Mouse (Mus musculus): ENCODE measurements around the gene Spop. TPM values are rescaled to one million over a fixed set of nuclear protein-coding genes. Genes with fewer than 3 reads are reported as not detected.

Gene Spop
- polyA plus RNA-seq, 1 experiment from 2014 or later = 161 TPM

DNA sequence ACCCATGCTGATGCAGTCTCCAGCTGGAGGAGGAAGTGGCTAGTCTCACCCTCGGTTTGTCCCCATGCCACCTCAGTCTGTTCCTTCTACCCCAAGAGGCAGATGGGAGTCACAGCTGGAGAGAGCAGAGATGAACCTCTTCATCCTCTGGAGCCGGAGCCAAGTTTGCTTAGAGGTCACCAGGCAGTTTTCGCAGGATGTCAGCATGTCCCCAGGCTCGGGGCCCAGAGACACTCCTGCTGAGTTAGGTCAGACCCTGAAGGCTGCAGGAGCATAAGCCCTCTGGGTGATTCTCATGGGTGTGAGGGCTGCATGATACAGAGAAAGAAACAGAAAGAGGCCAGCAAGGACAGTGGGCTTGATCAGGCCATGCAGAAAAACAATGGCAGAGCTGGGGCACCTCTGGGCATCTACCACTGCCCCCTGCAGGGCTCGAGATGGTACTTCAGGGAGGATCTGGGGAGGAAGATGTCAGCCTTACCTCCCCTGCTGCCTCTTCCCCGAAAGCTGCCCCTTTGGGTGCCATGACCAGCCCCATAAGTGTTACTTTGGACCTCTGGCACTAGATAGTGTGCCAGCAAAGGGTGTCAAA is 95.3 kb downstream of the Spop start:
- no peak for ATAC-seq (ENCODE audit: low FRiP score, low TSS enrichment)
- Histone ChIP-seq H3K4me1 (ENCODE audit: control insufficient read depth, insufficient read depth, low read length) (peaks cover 12% of the 10 kb centered on the region; the same call in 1 of the 2 replicates), H3K9ac (replicated peaks; ENCODE audit: low read length) (no peak overlapping the region), H3K9me3 (ENCODE audit: control insufficient read depth, low read length) (no peaks in the 10 kb centered on the region), H3K4me3 (replicated peaks; ENCODE audit: low read depth, low read length) (no peak overlapping the region), H3K36me3 (ENCODE audit: control insufficient read depth, insufficient read depth, low read length) (no peaks in the 10 kb centered on the region), H3K27me3 (ENCODE audit: control insufficient read depth, insufficient read depth, low read length) (peaks cover 16% of the 10 kb centered on the region), H3K4me2 (ENCODE audit: low read length) (no peak overlapping the region), H3K27ac (replicated peaks; ENCODE audit: low read depth, low read length) (no peak overlapping the region)
- DNase-seq = no peak
- 75% methylated on average over 6 of the region's 6 CpGs for WGBS

DNA sequence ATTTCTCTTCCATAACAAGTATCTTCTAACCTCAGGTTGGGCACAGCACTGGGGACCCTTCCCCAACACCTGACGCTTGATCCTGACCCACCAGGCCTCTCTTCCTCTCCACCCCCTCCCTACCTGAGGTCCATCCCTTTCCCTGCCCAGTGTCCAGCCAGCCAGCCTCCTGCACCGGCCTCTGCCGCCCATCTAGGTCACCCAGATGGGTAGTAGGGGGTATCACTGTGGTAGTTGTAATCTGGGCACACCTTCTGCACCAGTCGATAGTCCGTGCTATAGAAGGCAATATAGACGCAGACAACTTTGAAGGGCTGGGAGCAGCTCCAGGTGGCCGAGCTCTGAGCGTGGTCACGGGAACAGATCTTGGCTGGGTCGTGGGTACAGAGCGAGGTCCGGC is 96.8 kb downstream of the Spop start:
- no peak for DNase-seq
- Histone ChIP-seq H3K4me1 (ENCODE audit: control insufficient read depth, insufficient read depth, low read length) (peaks cover 23% of the 10 kb centered on the region; the same call in 1 of the 2 replicates), H3K4me2 (ENCODE audit: low read length) (no peak overlapping the region), H3K9me3 (ENCODE audit: control insufficient read depth, low read length) (no peaks in the 10 kb centered on the region), H3K4me3 (replicated peaks; ENCODE audit: low read depth, low read length) (no peak overlapping the region), H3K27me3 (ENCODE audit: control insufficient read depth, insufficient read depth, low read length) (peaks cover 26% of the 10 kb centered on the region), H3K9ac (replicated peaks; ENCODE audit: low read length) (no peak overlapping the region), H3K36me3 (ENCODE audit: control insufficient read depth, insufficient read depth, low read length) (no peaks in the 10 kb centered on the region), H3K27ac (replicated peaks; ENCODE audit: low read depth, low read length) (no peak overlapping the region)
- 92% methylated on average over 12 of the region's 12 CpGs for WGBS
- no peak for ATAC-seq (ENCODE audit: low FRiP score, low TSS enrichment)

DNA sequence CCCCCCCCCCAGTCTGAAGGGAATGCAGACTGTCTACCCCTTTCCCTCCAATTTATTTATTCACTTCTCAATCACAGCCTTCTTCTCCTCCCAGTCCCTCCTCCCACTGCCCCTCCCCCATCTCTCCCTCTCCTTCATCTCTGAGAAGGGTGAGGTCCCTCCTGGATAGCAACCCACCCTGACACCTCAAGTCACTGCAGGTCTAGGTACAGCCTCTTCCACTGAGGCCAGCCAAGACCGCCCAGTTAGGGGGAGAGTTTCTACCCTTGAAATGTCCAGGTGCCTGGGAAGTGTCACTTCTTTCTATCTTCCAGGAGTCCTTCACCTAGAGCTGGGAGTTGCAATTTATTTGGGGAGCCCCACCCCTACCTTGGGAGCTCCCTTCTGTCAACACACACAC is 98.0 kb downstream of the Spop start:
- H3K4me1 ChIP-seq (ENCODE audit: control insufficient read depth, insufficient read depth, low read length) = peaks cover 28% of the 10 kb centered on the region; the same call in 1 of the 2 replicates
- no peak overlapping the region for H3K27ac ChIP-seq (replicated peaks; ENCODE audit: low read depth, low read length)
- ATAC-seq (ENCODE audit: low FRiP score, low TSS enrichment) = no peak
- no peak overlapping the region for H3K9ac ChIP-seq (replicated peaks; ENCODE audit: low read length)
- H3K4me3 ChIP-seq (replicated peaks; ENCODE audit: low read depth, low read length) = no peak overlapping the region
- DNase-seq = no peak
- H3K27me3 ChIP-seq (ENCODE audit: control insufficient read depth, insufficient read depth, low read length) = peaks cover 26% of the 10 kb centered on the region
- H3K4me2 ChIP-seq (ENCODE audit: low read length) = no peak overlapping the region
- no peaks in the 10 kb centered on the region for H3K9me3 ChIP-seq (ENCODE audit: control insufficient read depth, low read length)
- whole genome bisulfite sequencing = 73% methylated on average over 1 of the region's 1 CpGs
- no peaks in the 10 kb centered on the region for H3K36me3 ChIP-seq (ENCODE audit: control insufficient read depth, insufficient read depth, low read length)

DNA sequence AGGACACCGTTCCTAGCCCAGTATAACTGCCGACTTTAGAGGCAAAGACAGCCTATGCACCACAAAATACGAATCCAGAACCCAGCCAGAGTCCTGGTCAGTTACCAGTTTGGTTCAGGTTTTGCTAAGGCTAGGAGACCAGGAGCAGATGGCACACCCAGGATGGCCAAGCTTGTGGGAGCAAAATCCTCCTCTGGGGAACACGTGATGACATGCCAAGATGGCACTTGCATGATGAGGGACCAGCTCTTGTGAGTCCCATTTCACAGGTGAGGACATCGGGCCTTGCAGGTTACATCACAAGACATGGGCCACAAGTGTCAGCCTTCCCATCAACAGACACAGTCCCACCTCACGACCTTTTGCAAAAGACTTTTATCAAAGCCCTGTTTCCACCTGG is 98.5 kb downstream of the Spop start:
- no peak overlapping the region for H3K9ac ChIP-seq (replicated peaks; ENCODE audit: low read length)
- H3K4me1 ChIP-seq (ENCODE audit: control insufficient read depth, insufficient read depth, low read length) = peaks cover 28% of the 10 kb centered on the region; the same call in 1 of the 2 replicates
- H3K9me3 ChIP-seq (ENCODE audit: control insufficient read depth, low read length) = no peaks in the 10 kb centered on the region
- DNase-seq = no peak
- 78% methylated on average over 6 of the region's 6 CpGs for WGBS
- no peaks in the 10 kb centered on the region for H3K36me3 ChIP-seq (ENCODE audit: control insufficient read depth, insufficient read depth, low read length)
- H3K27ac ChIP-seq (replicated peaks; ENCODE audit: low read depth, low read length) = no peak overlapping the region
- H3K4me3 ChIP-seq (replicated peaks; ENCODE audit: low read depth, low read length) = peak overlapping the region; percentile 53; the same call in 1 of the 2 replicates
- ATAC-seq (ENCODE audit: low FRiP score, low TSS enrichment) = no peak
- peaks cover 26% of the 10 kb centered on the region for H3K27me3 ChIP-seq (ENCODE audit: control insufficient read depth, insufficient read depth, low read length)
- no peak overlapping the region for H3K4me2 ChIP-seq (ENCODE audit: low read length)

DNA sequence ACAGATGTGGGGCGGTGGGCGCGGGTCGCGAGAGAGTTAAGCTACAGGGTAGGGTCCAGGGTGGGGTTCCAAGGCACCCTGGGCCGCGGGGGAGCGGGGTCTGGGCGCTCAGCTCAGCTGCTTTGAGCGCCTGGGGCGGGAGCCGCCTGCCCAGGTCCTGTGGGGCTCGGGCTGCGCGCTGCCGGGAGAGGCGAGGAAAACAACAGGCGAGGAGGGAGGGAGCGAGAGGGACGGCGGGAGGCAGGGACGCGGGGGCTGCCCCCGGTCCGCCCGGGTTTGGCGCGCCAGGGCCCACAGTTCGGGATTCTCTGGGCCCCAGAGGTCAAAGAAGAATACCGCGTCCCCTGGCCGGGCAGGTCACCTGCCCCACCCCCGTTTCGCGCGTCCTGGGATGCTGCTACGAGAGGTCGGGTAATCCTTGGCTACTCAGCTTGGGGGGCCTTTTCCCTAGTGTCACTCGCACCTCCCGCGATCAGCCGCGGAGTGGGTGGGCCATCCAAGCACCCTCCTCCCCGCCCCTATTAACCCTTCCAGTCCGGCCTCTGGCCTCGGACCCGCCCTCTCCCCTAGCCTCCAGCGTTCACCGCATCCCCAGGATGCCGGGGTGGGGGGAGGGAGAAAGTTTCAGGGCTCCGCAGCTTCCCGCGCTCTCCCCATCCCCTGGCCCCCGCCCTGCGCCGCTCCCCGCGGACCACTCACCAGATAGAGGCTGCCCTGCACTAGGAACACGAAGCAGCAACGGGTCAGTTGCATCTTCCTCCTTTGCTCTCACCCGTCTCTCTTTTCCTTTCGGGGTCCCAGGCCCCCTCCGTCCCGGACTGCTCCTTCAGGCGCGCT is 99.8 kb downstream of the Spop start:
- ATAC-seq (ENCODE audit: low FRiP score, low TSS enrichment) (no peak), DNase-seq (peak; percentile 58)
- Histone ChIP-seq H3K27me3 (ENCODE audit: control insufficient read depth, insufficient read depth, low read length) (peaks cover 26% of the 10 kb centered on the region), H3K9ac (replicated peaks; ENCODE audit: low read length) (peak overlapping the region; percentile 62), H3K4me2 (ENCODE audit: low read length) (peak overlapping the region; percentile 91), H3K4me1 (ENCODE audit: control insufficient read depth, insufficient read depth, low read length) (peaks cover 28% of the 10 kb centered on the region; the same call in 1 of the 2 replicates), H3K9me3 (ENCODE audit: control insufficient read depth, low read length) (no peaks in the 10 kb centered on the region), H3K27ac (replicated peaks; ENCODE audit: low read depth, low read length) (no peak overlapping the region; the same call in 1 of the 2 replicates), H3K4me3 (replicated peaks; ENCODE audit: low read depth, low read length) (peak overlapping the region; percentile 53), H3K36me3 (ENCODE audit: control insufficient read depth, insufficient read depth, low read length) (no peaks in the 10 kb centered on the region)
- under 1% methylated on average over 65 of the region's 66 CpGs for WGBS

DNA sequence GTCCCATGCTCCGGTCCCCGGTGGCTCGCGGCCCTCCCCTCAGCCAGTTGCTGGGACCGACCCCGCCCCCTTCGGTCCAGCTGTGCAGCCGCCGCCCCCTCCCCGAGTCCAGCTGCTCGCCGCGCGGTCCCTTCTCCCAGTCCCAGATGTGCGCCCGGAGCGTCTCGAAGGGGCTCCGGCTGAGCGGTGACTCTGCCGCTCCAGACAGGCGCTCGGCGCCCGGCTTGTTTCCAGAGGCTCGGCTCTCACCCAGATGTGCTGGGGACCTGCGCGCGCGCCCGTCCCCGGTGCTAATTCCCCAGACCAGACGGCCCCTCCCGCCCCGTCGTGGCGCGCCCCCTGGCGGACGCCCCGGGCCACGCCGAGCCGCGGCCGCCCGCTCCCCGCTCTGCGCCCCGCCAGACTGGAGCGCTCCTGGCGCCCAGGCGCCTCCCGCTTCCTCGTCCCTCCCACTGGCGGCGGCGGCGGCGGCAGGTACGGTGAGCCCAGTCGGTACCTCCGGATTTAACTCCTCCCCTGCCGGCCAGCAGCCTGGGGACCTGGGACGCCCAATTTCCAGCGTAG is 100.5 kb downstream of the Spop start, which contains the start of gene Nxph3:
Gene Nxph3 (minus strand): TSS at position 273 of the 564 bp plus-strand sequence.
- H3K4me1 ChIP-seq (ENCODE audit: control insufficient read depth, insufficient read depth, low read length) = peaks cover 28% of the 10 kb centered on the region; the same call in 1 of the 2 replicates
- DNase-seq = peak; percentile 73
- no peaks in the 10 kb centered on the region for H3K9me3 ChIP-seq (ENCODE audit: control insufficient read depth, low read length)
- H3K9ac ChIP-seq (replicated peaks; ENCODE audit: low read length) = peak within 1 kb of the TSS; percentile 62
- under 1% methylated on average over 66 of the region's 66 CpGs for WGBS
- H3K4me3 ChIP-seq (replicated peaks; ENCODE audit: low read depth, low read length) = peak within 1 kb of the TSS; percentile 53
- no peak within 1 kb of the TSS; the same call in 1 of the 2 replicates for H3K27ac ChIP-seq (replicated peaks; ENCODE audit: low read depth, low read length)
- peak; percentile 39; the same call in 1 of the 2 replicates for ATAC-seq (ENCODE audit: low FRiP score, low TSS enrichment)
- H3K4me2 ChIP-seq (ENCODE audit: low read length) = peak within 1 kb of the TSS; percentile 91
- peaks cover 26% of the 10 kb centered on the region for H3K27me3 ChIP-seq (ENCODE audit: control insufficient read depth, insufficient read depth, low read length)
- no peaks in the 10 kb centered on the region for H3K36me3 ChIP-seq (ENCODE audit: control insufficient read depth, insufficient read depth, low read length)

DNA sequence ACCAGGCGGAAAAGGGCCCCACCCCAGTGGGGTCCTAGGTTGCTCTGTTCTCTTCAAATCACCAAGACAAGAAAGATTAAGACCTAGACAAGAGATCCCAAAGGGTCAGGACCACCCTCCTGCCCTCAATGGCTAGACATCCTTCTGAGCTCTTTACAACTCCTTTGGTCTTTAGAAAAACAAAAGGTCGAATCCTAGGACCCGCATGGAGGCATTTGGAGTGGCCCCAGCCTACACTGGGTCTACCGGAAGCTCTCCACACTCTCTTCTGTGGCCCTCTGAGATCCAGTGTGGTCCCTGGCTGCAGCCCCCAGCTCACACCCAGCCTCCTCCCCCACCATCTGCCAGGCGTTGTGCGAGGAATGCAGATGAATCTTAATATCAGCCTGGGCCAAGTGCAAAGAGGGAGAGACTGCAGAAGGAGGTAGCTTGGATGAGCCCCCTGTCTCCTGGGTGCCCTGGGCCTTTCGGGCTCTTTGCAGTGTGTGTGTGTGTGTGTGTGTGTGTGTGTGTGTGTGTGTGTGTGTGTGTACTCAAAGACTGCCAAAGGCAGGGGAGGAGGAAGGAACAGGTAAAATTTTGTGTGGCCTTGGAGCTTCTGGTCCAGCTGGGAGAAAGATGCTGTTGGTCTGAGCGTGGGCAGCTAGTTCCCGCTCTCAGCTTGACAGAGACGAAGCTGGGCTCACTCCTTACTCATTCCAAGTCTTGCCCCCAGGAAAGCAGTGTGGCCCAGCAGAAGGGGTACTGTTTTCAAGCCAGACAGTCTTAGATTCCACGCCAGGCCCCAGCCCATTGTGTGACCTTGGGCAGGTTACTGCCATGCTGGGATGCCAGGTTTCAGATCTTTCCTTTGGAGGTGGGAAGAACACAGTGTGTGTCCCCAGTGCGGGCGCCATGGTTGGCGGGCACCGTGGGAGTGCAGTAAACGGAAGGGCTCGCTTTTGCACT is 101.8 kb downstream of the Spop start:
- H3K4me3 ChIP-seq (replicated peaks; ENCODE audit: low read depth, low read length) = peak overlapping the region; percentile 53; the same call in 1 of the 2 replicates
- H3K27me3 ChIP-seq (ENCODE audit: control insufficient read depth, insufficient read depth, low read length) = peaks cover 26% of the 10 kb centered on the region
- no peak overlapping the region for H3K27ac ChIP-seq (replicated peaks; ENCODE audit: low read depth, low read length)
- ATAC-seq (ENCODE audit: low FRiP score, low TSS enrichment) (no peak), DNase-seq (peak; percentile 33)
- H3K9me3 ChIP-seq (ENCODE audit: control insufficient read depth, low read length) = no peaks in the 10 kb centered on the region
- WGBS = 27% methylated on average over 17 of the region's 17 CpGs
- no peak overlapping the region for H3K9ac ChIP-seq (replicated peaks; ENCODE audit: low read length)
- peaks cover 28% of the 10 kb centered on the region for H3K4me1 ChIP-seq (ENCODE audit: control insufficient read depth, insufficient read depth, low read length)
- H3K4me2 ChIP-seq (ENCODE audit: low read length) = peak overlapping the region; percentile 91; the same call in 1 of the 2 replicates
- H3K36me3 ChIP-seq (ENCODE audit: control insufficient read depth, insufficient read depth, low read length) = no peaks in the 10 kb centered on the region

DNA sequence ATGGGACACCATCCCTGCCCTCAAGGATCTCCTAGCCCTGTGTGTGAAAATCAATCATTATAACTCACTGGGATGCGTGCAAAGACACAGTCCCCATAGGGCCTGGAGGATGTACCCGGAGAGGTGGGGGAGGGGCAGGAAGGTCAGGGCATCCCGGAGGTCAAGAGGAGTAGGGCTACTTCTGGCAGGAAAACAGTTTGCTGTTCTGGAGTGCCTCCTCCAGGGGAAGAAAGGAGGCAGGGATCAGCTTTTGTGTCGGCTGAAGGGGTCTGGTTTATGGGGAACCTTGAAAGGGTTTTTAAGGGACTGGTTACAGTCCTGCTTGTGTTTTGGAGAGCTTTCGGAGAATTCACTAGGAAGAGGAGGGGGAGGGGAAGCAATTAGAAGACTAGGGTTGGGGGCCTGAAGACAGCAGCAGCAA is 102.6 kb downstream of the Spop start:
- H3K9me3 ChIP-seq (ENCODE audit: control insufficient read depth, low read length) = no peaks in the 10 kb centered on the region
- no peak for ATAC-seq (ENCODE audit: low FRiP score, low TSS enrichment)
- H3K4me3 ChIP-seq (replicated peaks; ENCODE audit: low read depth, low read length) = no peak overlapping the region
- no peak overlapping the region for H3K27ac ChIP-seq (replicated peaks; ENCODE audit: low read depth, low read length)
- no peak for DNase-seq
- 2% methylated on average over 5 of the region's 5 CpGs for WGBS
- H3K9ac ChIP-seq (replicated peaks; ENCODE audit: low read length) = no peak overlapping the region
- H3K4me2 ChIP-seq (ENCODE audit: low read length) = no peak overlapping the region
- H3K36me3 ChIP-seq (ENCODE audit: control insufficient read depth, insufficient read depth, low read length) = no peaks in the 10 kb centered on the region
- H3K4me1 ChIP-seq (ENCODE audit: control insufficient read depth, insufficient read depth, low read length) = peaks cover 28% of the 10 kb centered on the region
- peaks cover 26% of the 10 kb centered on the region for H3K27me3 ChIP-seq (ENCODE audit: control insufficient read depth, insufficient read depth, low read length)

Data from midbrain, embryonic 14.5 days (tissue).